Mouse (Mus musculus): ENCODE results near the gene Ankrd9. TPM values are rescaled to one million over a fixed set of nuclear protein-coding genes. Genes with fewer than 3 reads are reported as not detected.

Ankrd9 gene
- polyA plus RNA-seq, 1 experiment from 2014 or later: 54.7 TPM

- WGBS (ENCODE audit: insufficient replicate concordance): 77% methylated on average over 4 of the region's 4 CpGs
- H3K27me3 ChIP-seq (ENCODE audit: control insufficient read depth, insufficient read depth, low read depth, low read length): no peaks in the 10 kb centered on the region
- H3K36me3 ChIP-seq (ENCODE audit: control insufficient read depth, insufficient read depth): no peaks in the 10 kb centered on the region
- H3K9ac ChIP-seq (ENCODE audit: low read depth, low read length): 0 out of 2 replicates have a peak overlapping the region, but pooled peaks have one; percentile 11
- no peak overlapping the region for H3K4me2 ChIP-seq (ENCODE audit: low read depth, low read length)
- no peaks in the 10 kb centered on the region for H3K9me3 ChIP-seq (replicated peaks; ENCODE audit: control insufficient read depth, low read length)
- peak overlapping the region; percentile 71 for H3K27ac ChIP-seq (ENCODE audit: low read length)
- peaks cover 30% of the 10 kb centered on the region for H3K4me1 ChIP-seq (ENCODE audit: control insufficient read depth, low read depth, low read length)
- H3K4me3 ChIP-seq (ENCODE audit: low read depth, low read length): no peak overlapping the region
- ATAC-seq (ENCODE audit: low read depth): no peak
These were observed 24.4 kb downstream of the Ankrd9 start for GRCm38 (mm10) chr12:110954351-110954991.

DNA sequence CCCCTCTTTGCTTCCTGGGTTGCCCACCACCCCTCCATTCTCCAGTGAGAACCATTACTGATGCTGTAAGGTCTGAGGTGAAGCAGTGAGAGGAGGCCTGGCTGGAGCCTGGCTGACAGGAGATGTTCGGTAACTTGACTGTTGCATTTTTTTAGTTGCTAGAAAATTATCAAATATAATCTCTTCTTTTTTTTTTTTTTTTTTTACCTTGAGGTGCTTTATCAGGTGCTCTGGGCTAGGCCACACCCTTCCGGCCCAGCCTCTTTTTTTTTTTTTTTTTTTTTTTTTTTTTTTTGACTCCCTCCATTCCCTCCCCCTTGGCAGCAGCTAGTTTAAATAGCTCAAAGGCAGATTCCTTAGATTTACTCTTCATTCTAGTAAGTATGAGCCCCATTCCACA lies 24.9 kb downstream of the Ankrd9 start:
- Histone ChIP-seq H3K9me3 (replicated peaks; ENCODE audit: control insufficient read depth, low read length) (no peaks in the 10 kb centered on the region), H3K27me3 (ENCODE audit: control insufficient read depth, insufficient read depth, low read depth, low read length) (no peaks in the 10 kb centered on the region), H3K9ac (ENCODE audit: low read depth, low read length) (peak overlapping the region; percentile 40), H3K4me1 (ENCODE audit: control insufficient read depth, low read depth, low read length) (peaks cover 30% of the 10 kb centered on the region), H3K36me3 (ENCODE audit: control insufficient read depth, insufficient read depth) (no peaks in the 10 kb centered on the region), H3K27ac (ENCODE audit: low read length) (peak overlapping the region; percentile 84), H3K4me2 (ENCODE audit: low read depth, low read length) (peak overlapping the region; percentile 29), H3K4me3 (ENCODE audit: low read depth, low read length) (no peak overlapping the region)
- ATAC-seq (ENCODE audit: low read depth): no peak
- 38% methylated on average over 2 of the region's 2 CpGs for WGBS (ENCODE audit: insufficient replicate concordance)

- Histone ChIP-seq H3K4me2 (ENCODE audit: low read depth, low read length) (peak overlapping the region; percentile 29), H3K9ac (ENCODE audit: low read depth, low read length) (peak overlapping the region; percentile 40), H3K4me1 (ENCODE audit: control insufficient read depth, low read depth, low read length) (peaks cover 30% of the 10 kb centered on the region), H3K36me3 (ENCODE audit: control insufficient read depth, insufficient read depth) (no peaks in the 10 kb centered on the region), H3K27me3 (ENCODE audit: control insufficient read depth, insufficient read depth, low read depth, low read length) (no peaks in the 10 kb centered on the region), H3K4me3 (ENCODE audit: low read depth, low read length) (no peak overlapping the region), H3K27ac (ENCODE audit: low read length) (peak overlapping the region; percentile 84), H3K9me3 (replicated peaks; ENCODE audit: control insufficient read depth, low read length) (no peaks in the 10 kb centered on the region)
- ATAC-seq (ENCODE audit: low read depth): peak; percentile 85
- WGBS (ENCODE audit: insufficient replicate concordance): 77% methylated on average over 3 of the region's 3 CpGs
These were observed 25.4 kb downstream of the Ankrd9 start for GRCm38 (mm10) chr12:110953443-110953842.

DNA sequence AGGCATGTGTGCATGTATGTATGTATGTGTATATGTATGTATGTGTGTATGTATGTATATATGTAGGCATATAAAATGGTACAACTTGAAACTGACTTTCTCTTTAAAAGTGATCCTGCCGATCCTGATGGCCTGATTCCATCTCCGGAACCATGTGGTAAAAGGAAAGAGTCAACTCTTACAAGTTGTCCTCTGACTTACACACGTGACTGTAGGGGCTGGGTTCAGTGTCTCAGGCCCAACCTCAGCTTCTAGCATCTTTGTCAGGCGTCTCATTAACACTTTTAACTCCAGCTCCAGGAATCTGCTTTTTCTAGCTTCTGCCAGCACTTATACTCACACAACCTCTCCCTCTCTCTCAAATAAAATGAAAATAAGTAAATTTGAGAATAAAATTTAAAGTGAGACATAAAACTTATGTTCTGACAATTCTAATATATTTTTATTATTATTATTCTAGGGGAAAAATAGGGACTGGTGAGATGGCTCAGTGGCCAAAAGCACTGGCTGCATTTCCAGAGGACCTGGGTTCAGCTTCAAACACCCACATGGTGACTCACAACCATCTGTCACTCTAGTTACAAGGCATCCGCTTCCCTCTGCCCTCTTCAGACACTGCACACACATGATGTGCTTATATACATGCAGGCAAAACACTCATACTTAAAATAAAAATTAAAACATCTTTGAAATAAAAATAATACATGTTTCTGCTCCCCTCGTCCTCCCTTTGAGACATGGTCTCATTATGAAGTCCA lies 26.0 kb downstream of the Ankrd9 start:
- Histone ChIP-seq H3K4me3 (ENCODE audit: low read depth, low read length) (no peak overlapping the region), H3K27ac (ENCODE audit: low read length) (peak overlapping the region; percentile 84), H3K9me3 (replicated peaks; ENCODE audit: control insufficient read depth, low read length) (no peaks in the 10 kb centered on the region), H3K9ac (ENCODE audit: low read depth, low read length) (no peak overlapping the region), H3K4me1 (ENCODE audit: control insufficient read depth, low read depth, low read length) (peaks cover 32% of the 10 kb centered on the region), H3K27me3 (ENCODE audit: control insufficient read depth, insufficient read depth, low read depth, low read length) (no peaks in the 10 kb centered on the region), H3K4me2 (ENCODE audit: low read depth, low read length) (peak overlapping the region; percentile 29; the same call in 1 of the 2 replicates), H3K36me3 (ENCODE audit: control insufficient read depth, insufficient read depth) (no peaks in the 10 kb centered on the region)
- WGBS (ENCODE audit: insufficient replicate concordance): 84% methylated on average over 6 of the region's 6 CpGs
- ATAC-seq (ENCODE audit: low read depth): no peak

GRCm38 (mm10) chr12:110951236-110951635 lies 27.6 kb downstream of the Ankrd9 start:
- Histone ChIP-seq H3K27me3 (ENCODE audit: control insufficient read depth, insufficient read depth, low read depth, low read length) (no peaks in the 10 kb centered on the region), H3K9me3 (replicated peaks; ENCODE audit: control insufficient read depth, low read length) (no peaks in the 10 kb centered on the region), H3K4me3 (ENCODE audit: low read depth, low read length) (no peak overlapping the region), H3K36me3 (ENCODE audit: control insufficient read depth, insufficient read depth) (no peaks in the 10 kb centered on the region), H3K27ac (ENCODE audit: low read length) (peak overlapping the region; percentile 84), H3K4me2 (ENCODE audit: low read depth, low read length) (no peak overlapping the region), H3K9ac (ENCODE audit: low read depth, low read length) (no peak overlapping the region), H3K4me1 (ENCODE audit: control insufficient read depth, low read depth, low read length) (peaks cover 32% of the 10 kb centered on the region)
- 61% methylated on average over 7 of the region's 7 CpGs for WGBS (ENCODE audit: insufficient replicate concordance)
- ATAC-seq (ENCODE audit: low read depth): peak; percentile 69

GRCm38 (mm10) chr12:110950151-110950550 lies 28.7 kb downstream of the Ankrd9 start:
- Histone ChIP-seq H3K9me3 (replicated peaks; ENCODE audit: control insufficient read depth, low read length) (no peaks in the 10 kb centered on the region), H3K4me2 (ENCODE audit: low read depth, low read length) (no peak overlapping the region), H3K36me3 (ENCODE audit: control insufficient read depth, insufficient read depth) (no peaks in the 10 kb centered on the region), H3K27me3 (ENCODE audit: control insufficient read depth, insufficient read depth, low read depth, low read length) (no peaks in the 10 kb centered on the region), H3K9ac (ENCODE audit: low read depth, low read length) (no peak overlapping the region), H3K27ac (ENCODE audit: low read length) (no peak overlapping the region), H3K4me3 (ENCODE audit: low read depth, low read length) (no peak overlapping the region), H3K4me1 (ENCODE audit: control insufficient read depth, low read depth, low read length) (peaks cover 32% of the 10 kb centered on the region)
- no peak for ATAC-seq (ENCODE audit: low read depth)
- WGBS (ENCODE audit: insufficient replicate concordance): 76% methylated on average over 4 of the region's 4 CpGs

GRCm38 (mm10) chr12:110949410-110949809 lies 29.4 kb downstream of the Ankrd9 start:
- 89% methylated on average over 1 of the region's 1 CpGs for WGBS (ENCODE audit: insufficient replicate concordance)
- no peak overlapping the region for H3K4me3 ChIP-seq (ENCODE audit: low read depth, low read length)
- H3K27ac ChIP-seq (ENCODE audit: low read length): no peak overlapping the region
- no peak overlapping the region for H3K4me2 ChIP-seq (ENCODE audit: low read depth, low read length)
- H3K36me3 ChIP-seq (ENCODE audit: control insufficient read depth, insufficient read depth): no peaks in the 10 kb centered on the region
- no peak for ATAC-seq (ENCODE audit: low read depth)
- no peaks in the 10 kb centered on the region for H3K9me3 ChIP-seq (replicated peaks; ENCODE audit: control insufficient read depth, low read length)
- peaks cover 29% of the 10 kb centered on the region for H3K4me1 ChIP-seq (ENCODE audit: control insufficient read depth, low read depth, low read length)
- no peak overlapping the region for H3K9ac ChIP-seq (ENCODE audit: low read depth, low read length)
- no peaks in the 10 kb centered on the region for H3K27me3 ChIP-seq (ENCODE audit: control insufficient read depth, insufficient read depth, low read depth, low read length)

GRCm38 (mm10) chr12:110948910-110949201 lies 30.0 kb downstream of the Ankrd9 start:
- H3K27me3 ChIP-seq (ENCODE audit: control insufficient read depth, insufficient read depth, low read depth, low read length): no peaks in the 10 kb centered on the region
- no peak for ATAC-seq (ENCODE audit: low read depth)
- no peak overlapping the region for H3K4me2 ChIP-seq (ENCODE audit: low read depth, low read length)
- H3K36me3 ChIP-seq (ENCODE audit: control insufficient read depth, insufficient read depth): no peaks in the 10 kb centered on the region
- no peaks in the 10 kb centered on the region for H3K9me3 ChIP-seq (replicated peaks; ENCODE audit: control insufficient read depth, low read length)
- H3K9ac ChIP-seq (ENCODE audit: low read depth, low read length): no peak overlapping the region; the same call in 1 of the 2 replicates
- H3K27ac ChIP-seq (ENCODE audit: low read length): 0 out of 2 replicates have a peak overlapping the region, but pooled peaks have one; percentile 27
- no peak overlapping the region for H3K4me3 ChIP-seq (ENCODE audit: low read depth, low read length)
- 80% methylated on average over 3 of the region's 3 CpGs for WGBS (ENCODE audit: insufficient replicate concordance)
- H3K4me1 ChIP-seq (ENCODE audit: control insufficient read depth, low read depth, low read length): peaks cover 23% of the 10 kb centered on the region
